Mouse (Mus musculus): ENCODE measurements around the gene Gm20388. TPM values are rescaled to one million over a fixed set of nuclear protein-coding genes. Genes with fewer than 3 reads are reported as not detected.
"Not testable (repeated sequence)": the region's sequence is repeated elsewhere in the genome, so short reads cannot be mapped to it uniquely, and the experiment has no call there.

Gene Gm20388
- total RNA-seq, 2 experiments from 2014 or later = 18.5 to 23.8 TPM

DNA sequence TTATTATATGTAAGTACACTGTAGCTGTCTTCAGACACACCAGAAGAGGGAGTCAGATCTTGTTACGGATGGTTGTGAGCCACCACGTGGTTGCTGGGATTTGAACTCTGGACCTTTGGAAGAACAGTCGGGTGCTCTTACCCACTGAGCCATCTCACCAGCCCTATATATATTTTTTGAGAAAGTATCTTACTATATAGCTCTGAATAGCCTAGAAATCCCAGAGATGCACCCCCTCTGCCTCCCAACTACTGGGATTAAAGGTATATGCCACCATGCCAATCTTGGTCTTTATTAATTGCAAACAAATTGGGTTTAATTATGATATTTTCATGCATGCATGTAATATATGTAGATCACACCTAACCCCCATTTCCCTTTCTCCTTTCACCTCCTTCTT is 3721.1 kb downstream of the Gm20388 start:
- ATAC-seq (replicated peaks; ENCODE audit: poor library complexity, severe bottlenecking) = not testable (repeated sequence)

DNA sequence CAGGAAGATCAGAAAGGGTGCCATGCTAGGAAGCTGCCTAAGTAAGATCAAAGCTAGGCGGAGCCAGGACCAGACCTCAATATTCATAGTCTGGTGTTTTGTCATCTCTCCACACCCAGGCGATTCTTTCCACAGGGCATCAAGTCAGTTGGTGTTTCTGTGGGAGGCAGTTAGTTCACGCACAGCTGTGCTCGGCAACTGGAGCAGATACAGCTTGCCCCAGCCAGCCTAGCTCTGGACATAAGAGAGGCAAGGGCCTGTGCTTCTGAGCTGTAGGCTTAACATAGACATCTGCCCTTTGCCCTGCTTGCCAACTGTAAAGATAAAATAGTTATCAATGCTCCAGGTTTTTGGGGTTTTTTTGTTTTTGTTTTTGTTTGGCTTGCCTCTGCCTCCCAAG is 3721.6 kb downstream of the Gm20388 start:
- no peak for ATAC-seq (replicated peaks; ENCODE audit: poor library complexity, severe bottlenecking)

DNA sequence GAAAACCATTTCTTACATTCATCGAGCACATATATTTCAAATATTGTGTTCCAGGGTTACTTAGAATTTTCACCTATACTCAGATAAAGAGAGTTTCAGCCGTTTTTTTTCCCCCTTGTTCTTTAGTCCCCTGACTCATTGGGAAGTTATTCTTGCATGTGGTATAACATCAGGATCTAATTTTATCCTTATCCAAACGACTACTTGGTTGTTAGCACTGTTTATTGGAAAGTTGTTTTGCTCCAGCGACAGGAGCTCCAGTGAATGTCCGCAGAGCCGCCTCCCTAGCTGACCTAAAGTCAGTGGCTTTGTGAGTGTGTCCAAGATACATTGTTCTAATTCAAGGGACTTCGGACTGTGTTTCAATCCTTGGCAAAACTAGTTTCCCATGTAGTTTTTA is 3723.2 kb downstream of the Gm20388 start:
- ATAC-seq (replicated peaks; ENCODE audit: poor library complexity, severe bottlenecking) = no peak

DNA sequence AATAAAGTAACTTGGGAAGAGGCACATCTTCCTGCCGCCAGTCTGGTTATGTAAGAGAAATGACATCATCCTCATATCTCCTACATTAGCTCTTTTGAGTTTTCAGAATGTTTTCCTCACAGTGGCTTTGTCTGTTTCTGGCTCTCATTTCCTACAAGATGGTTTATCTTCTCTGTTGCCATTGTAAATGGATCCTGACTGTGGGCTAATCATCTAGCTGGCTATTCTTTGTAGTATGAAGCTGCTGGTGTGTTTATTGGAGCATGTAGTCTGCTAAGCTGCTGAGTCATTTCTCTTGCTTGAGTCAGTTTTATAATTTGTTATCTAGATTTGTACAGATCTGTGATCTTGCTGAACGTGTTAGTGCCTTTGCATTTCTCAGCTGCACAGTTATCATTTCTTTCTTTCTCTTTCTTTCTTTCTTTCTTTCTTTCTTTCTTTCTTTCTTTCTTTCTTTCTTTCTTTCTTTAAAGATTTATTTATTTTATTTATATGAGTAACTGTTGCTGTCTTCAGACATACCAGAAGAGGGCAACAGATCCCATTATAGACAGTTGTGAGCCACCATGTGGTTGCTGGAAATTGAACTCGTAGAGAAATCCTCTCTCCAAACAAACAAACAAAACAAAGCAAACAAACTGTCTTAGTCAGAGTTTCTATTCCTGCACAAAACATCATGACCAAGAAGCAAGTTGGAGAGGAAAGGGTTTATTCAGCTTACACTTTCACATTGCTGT is 3723.9 kb downstream of the Gm20388 start:
- ATAC-seq (replicated peaks; ENCODE audit: poor library complexity, severe bottlenecking) = no peak

DNA sequence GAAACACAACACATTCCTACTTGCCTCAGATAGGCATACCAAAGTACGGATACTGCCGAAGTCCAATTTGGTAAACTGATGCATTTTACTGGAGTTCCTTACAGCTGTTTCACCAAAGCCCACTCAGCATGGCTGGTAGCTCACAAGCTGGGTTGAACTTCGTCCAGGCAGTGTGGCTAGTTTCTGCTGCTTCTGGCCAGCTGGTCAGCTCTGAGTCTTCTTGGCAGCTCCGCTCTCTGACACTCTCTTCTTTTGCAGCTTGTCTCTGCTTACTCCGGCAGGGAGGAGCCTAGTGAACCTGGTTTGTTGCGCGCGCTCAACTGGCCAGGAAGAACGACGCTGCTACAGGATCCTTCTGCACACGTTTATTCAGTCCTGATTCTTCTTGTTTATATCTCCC is 3725.0 kb downstream of the Gm20388 start:
- ATAC-seq (replicated peaks; ENCODE audit: poor library complexity, severe bottlenecking) = no peak

DNA sequence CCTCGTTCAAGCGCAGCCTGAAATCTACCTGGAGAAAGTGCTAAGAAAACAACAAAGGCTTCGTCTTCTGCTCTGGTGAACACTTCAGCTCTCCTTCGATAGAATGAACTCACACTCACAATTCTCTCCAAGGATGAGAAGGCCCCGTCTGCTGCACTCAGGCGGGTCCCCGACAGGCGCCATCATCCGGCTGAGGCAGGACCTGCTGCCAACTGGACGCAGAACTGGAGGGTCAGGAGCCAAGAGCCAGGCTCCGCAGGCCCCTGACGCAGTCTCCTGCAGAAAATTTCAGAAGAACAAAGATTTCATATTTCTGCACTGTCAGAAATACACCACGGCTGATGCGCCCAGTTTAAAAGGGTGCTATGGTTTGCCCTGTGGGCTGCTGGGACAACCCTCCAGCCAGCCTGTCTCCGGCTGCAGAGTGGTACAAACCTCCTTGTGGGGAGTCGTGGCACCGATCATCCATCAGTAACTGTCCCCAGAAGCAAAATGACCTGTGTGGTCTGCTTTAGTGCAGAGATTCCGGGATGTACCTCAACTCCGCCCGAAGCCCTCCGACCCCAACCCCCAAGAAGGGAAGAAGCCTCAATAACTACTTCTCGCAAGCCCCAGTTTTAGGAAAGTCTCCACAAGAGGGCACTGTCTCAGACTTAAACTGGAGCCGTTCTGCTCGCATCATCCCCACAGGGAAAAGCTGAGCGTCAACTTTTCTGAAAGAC is 3732.8 kb downstream of the Gm20388 start:
- peak; percentile 72 for ATAC-seq (replicated peaks; ENCODE audit: poor library complexity, severe bottlenecking)

DNA sequence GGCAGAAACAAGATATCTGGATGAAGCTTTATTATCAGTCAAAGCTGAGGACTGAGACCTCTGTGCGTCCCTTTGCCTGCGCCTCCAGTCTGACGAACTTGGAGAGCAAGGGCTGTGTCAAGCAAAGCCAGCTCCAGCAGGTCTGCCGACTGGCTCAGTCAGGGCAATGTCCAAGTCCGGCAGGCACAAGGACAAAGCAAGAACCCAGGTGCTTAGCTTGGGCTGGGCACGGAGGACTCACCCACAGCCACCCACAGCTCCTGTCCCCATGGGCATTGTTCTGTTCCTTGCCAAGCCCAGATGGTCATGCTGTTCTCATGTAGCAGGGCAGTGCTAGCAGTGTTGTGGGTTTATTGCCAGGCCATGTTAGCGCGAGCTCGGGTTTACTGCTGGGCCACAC is 3734.6 kb downstream of the Gm20388 start:
- no peak for ATAC-seq (replicated peaks; ENCODE audit: poor library complexity, severe bottlenecking)

DNA sequence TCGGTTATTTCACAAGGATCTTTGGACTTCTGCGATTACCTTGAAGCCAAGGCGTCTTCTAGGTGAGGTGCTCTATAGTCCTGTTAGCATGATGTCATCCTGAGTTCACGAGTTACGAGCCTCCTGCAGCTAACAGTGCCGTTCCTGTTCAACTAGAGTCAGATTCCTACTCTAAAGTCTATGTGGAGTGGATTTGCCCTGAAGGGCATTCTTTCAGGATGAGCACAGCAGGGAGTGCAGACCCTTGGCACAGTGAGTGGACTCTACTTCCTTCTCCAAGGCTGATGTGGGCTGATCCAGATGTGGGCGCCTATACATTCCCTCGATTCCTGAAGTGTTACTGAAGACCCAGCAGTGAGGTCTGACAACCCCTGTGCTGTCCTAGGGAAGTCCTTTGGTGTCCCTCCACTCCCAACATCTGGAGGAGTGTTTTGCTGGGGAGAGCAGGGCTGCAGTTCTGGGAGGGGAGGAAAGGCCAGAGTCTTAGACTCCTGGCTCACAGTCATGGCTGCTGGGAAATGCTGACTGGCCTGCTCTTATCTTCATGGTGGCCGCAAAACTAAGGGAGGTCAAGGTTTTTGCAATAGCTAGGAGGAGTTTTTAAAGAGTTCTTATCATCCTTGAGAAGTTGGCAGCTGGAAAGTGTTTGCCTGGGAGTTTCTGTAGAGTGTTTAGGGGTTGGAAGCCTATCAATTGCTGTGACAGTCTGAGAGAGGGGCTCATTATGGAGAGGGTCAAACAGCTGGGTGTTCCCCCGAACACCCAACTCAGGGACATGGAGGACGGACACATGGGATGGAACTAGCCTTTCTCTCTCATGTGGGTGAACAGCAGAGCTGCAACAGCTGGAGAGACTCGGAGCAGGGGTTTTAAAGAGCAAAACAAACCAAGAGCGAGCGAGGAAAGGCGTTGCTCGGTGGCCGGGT is 3737.9 kb downstream of the Gm20388 start:
- ATAC-seq (replicated peaks; ENCODE audit: poor library complexity, severe bottlenecking) = no peak

DNA sequence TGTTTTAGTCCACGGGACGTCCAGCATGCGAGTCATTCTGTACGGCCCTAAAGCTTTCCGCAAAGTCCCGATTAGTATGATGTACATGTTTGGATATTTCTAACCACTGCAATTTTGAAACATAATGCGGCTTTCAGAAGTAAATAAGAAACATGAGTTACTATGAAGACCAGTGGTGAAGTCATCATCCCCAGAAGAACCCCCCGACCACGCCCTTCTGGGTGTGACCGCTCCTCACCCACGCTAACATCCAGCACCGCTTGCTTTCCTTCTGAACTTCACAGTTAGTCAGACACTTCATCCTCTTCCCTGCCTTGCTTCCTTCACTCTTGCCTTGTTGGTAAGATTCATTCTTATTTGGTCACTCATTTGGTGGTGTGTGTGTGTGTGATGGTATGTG is 3738.8 kb downstream of the Gm20388 start:
- no peak for ATAC-seq (replicated peaks; ENCODE audit: poor library complexity, severe bottlenecking)

DNA sequence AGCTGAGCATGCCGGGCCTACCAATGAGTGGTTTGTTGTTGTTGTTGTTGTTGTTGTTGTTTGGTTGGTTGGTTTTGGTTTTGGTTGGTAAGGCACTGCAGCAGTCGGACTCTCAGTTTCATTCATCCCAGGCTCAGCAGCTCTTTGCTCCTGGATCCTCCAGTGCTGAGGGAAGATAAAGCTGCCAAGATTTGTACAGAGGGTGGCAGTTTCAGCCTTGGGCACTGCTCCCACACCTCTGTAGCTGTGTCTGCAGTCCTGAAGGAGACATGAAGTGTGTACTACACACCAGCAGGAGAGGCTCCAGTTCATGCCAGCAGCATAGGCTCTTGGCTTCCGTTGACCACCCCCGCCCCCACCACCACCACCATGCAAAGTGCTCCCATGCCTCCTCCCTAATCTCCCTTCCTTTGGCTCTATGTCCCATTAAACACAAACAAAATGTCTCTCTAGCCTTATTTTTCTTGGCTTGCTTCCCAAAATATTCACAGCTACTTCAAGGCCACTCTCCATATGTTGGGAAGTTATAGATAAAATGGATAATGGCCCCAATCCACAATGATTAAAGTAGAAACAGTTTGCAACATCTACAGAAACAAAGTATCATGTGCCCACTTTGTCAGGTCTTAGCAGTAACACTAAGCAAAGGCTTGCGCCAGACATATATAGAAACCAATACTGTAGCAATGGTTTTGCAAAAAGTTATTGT is 3740.9 kb downstream of the Gm20388 start:
- ATAC-seq (replicated peaks; ENCODE audit: poor library complexity, severe bottlenecking) = no peak

DNA sequence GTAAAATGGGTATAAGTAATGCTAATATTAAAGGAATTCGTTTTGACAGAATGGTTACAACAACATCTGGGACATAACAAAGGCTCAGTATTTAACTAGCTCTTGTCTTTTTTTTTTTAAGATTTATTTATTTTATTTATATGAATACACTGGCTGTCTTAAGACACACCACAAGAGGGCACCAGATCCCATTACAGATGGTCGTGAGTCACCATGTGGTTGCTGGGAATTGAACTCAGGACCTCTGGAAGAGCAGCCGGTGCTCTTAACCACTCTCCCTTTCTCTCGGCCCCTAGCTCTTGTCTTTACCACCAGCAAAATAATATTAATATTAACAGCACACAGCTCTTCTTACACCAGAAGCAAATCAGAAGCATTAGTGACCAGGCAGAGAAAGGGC is 3742.0 kb downstream of the Gm20388 start:
- no peak for ATAC-seq (replicated peaks; ENCODE audit: poor library complexity, severe bottlenecking)

DNA sequence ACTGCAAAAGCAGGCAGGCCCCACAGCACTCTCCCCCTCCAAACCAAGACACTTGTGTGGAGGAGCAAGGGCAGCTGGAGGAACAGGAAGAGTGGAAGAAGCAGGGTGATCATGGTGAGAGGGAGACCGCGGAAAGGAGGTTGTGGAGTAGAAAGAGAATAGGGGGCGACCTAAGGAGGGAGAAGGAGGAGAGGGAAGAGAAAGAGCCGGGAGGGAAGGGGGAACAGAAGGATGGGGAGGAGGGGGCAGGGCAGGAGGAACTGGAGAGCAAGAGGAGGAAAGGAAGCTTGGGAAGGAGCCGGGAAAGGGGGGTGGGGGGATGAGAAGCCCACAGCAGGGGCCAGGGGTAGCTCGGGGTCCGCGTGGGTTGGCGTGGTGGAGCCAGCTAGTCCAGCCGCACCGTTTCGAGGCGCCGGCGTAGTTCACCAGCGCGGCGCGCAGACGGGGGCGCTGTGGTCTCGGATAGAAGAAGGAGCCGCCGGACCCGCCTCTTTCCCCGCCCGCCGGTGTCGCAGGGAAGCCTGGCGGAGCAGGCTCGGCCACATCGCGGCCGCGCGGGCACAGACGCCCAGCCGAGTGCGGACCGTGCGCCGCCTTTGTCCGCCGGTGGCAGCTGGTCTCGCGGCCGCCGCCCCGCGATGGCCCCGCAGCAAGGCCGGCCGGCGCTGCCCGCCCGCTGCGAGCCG is 3742.8 kb downstream of the Gm20388 start, which contains the start of gene Rhou:
Rhou (plus strand) TSS at position 622 of the 686 bp plus-strand sequence.
- ATAC-seq (replicated peaks; ENCODE audit: poor library complexity, severe bottlenecking) = peak; percentile 95

DNA sequence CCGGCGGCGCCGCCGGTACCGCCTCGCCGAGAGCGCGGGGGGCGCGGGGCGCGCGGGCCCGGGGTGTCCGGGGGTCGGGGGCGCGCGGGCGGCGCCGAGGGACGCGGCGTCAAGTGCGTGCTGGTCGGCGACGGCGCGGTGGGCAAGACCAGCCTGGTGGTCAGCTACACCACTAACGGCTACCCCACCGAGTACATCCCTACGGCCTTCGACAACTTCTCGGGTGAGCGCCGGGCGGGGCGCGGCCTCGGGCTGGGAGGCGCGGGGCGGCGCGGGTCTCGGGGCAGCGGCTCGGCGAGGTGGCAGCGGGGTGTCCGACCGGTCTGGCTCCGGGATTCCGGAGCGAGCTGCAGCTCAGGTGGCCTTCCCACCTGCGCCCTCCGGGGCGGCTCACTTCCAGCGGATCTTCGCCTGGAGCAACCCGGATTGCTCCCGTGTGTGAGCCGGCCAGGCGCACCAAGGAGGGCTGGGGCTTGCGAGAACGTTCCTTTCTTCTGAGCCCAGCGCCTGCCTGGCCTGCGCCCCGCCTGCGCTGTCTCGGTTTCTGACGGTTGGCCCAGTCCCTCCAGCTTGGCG is 3743.4 kb downstream of the Gm20388 start:
- ATAC-seq (replicated peaks; ENCODE audit: poor library complexity, severe bottlenecking) = 0 out of 2 replicates have a peak, but pooled peaks have one; percentile 12

DNA sequence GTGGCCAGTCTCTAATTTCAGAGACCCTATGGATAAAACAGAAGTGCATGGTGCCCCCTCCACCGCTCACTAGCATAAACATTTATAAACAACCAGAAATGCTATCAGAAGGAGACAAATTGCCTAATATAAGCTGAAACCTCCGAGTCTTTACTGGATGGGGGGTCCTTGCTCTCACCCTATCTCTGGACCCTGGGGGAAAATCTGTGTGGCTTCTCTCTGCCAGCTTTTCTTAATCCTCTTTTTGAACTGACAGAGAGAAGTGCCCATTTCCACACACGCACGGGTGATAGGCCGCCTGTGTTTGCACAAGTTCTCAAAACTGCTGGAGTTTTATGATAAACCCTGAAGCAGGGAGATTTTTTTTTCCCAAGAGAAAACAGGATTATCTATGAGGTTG is 3744.1 kb downstream of the Gm20388 start:
- no peak for ATAC-seq (replicated peaks; ENCODE audit: poor library complexity, severe bottlenecking)

DNA sequence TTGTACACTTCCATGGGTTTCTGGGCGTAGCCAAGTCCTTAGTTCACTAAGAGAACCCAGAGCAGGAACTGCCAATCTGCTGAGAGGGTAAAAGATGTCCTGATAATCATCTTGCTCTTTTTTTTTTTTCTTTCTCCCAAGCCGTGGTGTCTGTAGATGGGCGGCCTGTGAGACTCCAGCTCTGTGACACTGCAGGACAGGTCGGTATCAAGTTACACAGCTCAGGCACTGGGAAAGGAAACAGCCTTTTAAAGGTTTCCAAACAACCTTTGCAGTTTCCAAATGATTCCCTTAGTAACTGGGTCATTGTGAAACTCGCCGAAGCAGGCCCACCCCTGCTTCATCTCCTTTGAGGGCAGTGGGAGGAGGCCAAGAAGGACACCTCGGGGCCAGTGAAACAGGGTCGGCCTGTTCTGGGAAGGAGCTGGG is 3744.7 kb downstream of the Gm20388 start:
- peak; percentile 44 for ATAC-seq (replicated peaks; ENCODE audit: poor library complexity, severe bottlenecking)

DNA sequence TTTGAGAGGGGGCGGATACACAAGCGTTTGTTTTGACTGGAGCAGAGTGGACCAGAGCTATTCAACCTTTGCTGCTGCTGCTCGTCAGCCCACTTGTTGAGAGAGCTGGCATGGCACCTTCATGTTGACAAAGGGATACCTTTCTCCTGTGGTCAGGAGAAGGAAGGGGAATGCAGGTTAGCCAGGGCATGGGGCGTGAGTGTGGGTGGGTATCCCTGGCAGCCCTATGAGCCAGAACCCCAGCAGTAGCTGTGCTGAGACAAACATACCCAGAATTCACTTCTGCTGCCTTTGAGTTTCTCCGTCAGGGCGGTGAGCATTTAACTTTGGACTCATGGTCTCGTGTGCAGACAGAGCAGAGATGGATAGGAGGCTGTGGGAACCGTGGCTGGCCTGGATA is 3747.2 kb downstream of the Gm20388 start:
- no peak for ATAC-seq (replicated peaks; ENCODE audit: poor library complexity, severe bottlenecking)

DNA sequence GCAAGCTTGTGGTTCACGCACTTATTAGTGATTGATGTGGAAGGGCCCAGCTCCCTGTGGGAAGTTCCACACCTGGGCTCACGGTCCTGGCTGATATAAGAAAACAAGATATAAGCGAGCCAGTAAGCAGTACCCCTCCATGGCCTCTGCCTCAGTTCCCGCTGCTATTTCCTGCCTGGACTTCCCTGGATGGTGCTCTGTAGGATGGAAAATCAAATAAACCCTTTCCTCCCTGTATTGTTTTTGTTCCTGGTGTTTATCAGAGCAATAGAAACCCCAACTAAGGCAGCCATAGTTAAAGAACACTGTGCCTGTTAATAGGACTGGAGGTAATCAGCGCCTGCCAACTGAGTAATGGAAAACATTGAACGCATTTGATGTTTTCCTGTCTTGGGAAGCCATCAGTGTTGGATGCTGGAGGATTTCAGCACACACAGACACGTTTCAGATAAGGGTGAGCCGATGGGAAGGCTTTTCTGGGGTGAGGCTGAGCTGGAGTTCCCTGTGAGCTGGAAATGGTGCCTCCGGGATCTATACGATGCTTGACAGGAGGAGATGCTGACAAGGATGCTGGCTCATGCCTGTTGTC is 3748.9 kb downstream of the Gm20388 start:
- no peak for ATAC-seq (replicated peaks; ENCODE audit: poor library complexity, severe bottlenecking)

DNA sequence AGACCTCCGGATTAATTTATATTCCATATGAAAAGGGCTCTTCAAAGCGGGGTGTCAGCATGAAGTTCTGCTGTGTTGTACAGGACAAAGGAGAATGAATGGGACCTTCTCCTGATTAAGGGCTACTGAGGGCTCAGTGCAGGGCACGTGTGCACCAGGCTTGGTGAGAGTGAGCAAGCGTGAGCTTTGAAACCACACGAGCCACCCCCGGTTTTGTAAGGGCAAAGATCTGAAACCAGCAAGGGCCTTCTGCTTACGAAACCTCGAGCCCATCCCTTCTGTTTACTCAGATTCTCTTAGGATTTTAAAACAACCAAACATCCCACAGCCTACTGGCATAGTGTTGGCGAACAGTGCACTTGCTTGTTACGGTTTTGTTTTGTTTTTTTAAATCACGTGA is 3750.9 kb downstream of the Gm20388 start:
- ATAC-seq (replicated peaks; ENCODE audit: poor library complexity, severe bottlenecking) = peak; percentile 67

DNA sequence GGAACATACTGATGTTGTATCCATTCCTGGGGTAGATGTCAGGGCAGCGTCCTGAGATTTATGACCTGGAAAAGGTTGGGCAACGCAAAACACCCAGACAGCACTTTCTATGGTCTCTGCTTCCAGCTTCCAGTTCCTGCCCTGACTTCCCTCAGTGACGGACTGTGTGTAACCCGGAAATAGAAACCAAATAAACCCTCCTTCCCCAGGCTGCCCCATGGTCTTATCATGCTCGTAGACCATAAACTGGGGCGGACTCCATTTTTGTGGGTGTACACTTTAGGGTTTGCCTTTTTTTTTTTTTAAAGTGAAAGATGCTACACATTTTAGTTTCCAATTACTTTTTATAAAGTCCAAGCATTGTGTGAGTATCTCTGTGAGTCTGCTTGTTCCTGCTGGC is 3754.9 kb downstream of the Gm20388 start:
- no peak for ATAC-seq (replicated peaks; ENCODE audit: poor library complexity, severe bottlenecking)
